Mouse (Mus musculus) erythroblast, embryonic 14.5 days (primary cell): ENCODE measurements around the gene Mcf2l. TPM values are rescaled to one million over a fixed set of nuclear protein-coding genes. Genes with fewer than 3 reads are reported as not detected.

Source experiments
- H3K27me3 ChIP-seq: 2 replicates; pipeline ENCODE4 v1.6.1; 2012; ENCODE audit warnings: inconsistent platforms; ENCODE audit not compliant: control insufficient read depth
- H3K36me3 ChIP-seq: 2 replicates; pipeline ENCODE4 v1.6.1; 2012; ENCODE audit warnings: mild to moderate bottlenecking, inconsistent platforms; ENCODE audit not compliant: control insufficient read depth
- H3K4me1 ChIP-seq: 2 replicates; pipeline ENCODE4 v1.6.1; 2012; ENCODE audit warnings: inconsistent platforms; ENCODE audit not compliant: control insufficient read depth
- H3K4me3 ChIP-seq: replicated peaks from 2 replicates; pipeline ENCODE3; 2012; ENCODE audit warnings: moderate library complexity, mild to moderate bottlenecking, inconsistent platforms
- H3K9me3 ChIP-seq: 2 replicates; pipeline ENCODE4 v1.6.1; 2012; ENCODE audit warnings: low read length, inconsistent platforms, mixed read lengths; ENCODE audit not compliant: control insufficient read depth
- GATA1 ChIP-seq: IDR thresholded peaks from 2 replicates; pipeline ENCODE4 v1.6.1; 2012; ENCODE audit warnings: low read length, inconsistent platforms, mixed read lengths
- TAL1 ChIP-seq: IDR thresholded peaks from 3 replicates; pipeline ENCODE4 v1.6.1; 2012; ENCODE audit warnings: low read length, inconsistent platforms, mixed read lengths
- polyA plus RNA-seq: library from polyadenylated mRNA; stranded (reverse); fragments of >175 nt; gene quantifications from 2 replicates; pipeline ENCODE4 v1.2.3, GENCODE M21; 2012

The Mcf2l gene
- polyA plus RNA-seq, 1 experiment: 0.05 TPM

DNA sequence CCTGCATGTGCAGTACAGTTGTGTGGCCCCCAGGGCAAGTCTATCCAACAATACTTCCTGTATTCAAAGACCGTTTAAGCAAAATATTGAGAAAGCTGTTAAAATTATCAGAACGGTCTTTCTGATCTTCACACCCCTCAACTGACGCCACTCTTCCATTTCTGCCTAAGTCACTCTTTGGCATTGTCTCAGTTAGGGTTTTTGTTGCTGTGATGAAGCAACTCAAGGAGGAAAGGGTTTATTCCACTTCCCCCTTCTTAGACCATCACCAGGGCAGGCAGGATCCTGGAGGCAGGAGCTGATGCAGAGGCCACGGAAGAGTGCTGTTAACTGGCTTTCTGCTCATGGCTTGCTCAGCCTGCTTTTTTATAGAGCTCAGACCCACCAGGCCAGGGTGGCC, 82.3 kb downstream of the Mcf2l start:
- Histone ChIP-seq H3K4me3 (no peak overlapping the region), H3K36me3 (no peaks in the 10 kb centered on the region), H3K27me3 (no peaks in the 10 kb centered on the region), H3K4me1 (no peaks in the 10 kb centered on the region), H3K9me3 (no peaks in the 10 kb centered on the region)
- TF ChIP-seq TAL1 (no peak), GATA1 (no peak)

GRCm38 (mm10) chr8:12956941-12957340, 83.3 kb downstream of the Mcf2l start:
- Histone ChIP-seq H3K4me1 (no peaks in the 10 kb centered on the region), H3K9me3 (no peaks in the 10 kb centered on the region), H3K36me3 (no peaks in the 10 kb centered on the region), H3K4me3 (no peak overlapping the region), H3K27me3 (no peaks in the 10 kb centered on the region)
- no peak for TF ChIP-seq TAL1
- no peak for TF ChIP-seq GATA1

- Histone ChIP-seq H3K9me3 (no peaks in the 10 kb centered on the region), H3K4me3 (no peak overlapping the region), H3K36me3 (no peaks in the 10 kb centered on the region), H3K4me1 (no peaks in the 10 kb centered on the region), H3K27me3 (no peaks in the 10 kb centered on the region)
- TF ChIP-seq TAL1 (no peak), GATA1 (no peak)
Measured at GRCm38 (mm10) chr8:12957419-12957818, 83.8 kb downstream of the Mcf2l start.

DNA sequence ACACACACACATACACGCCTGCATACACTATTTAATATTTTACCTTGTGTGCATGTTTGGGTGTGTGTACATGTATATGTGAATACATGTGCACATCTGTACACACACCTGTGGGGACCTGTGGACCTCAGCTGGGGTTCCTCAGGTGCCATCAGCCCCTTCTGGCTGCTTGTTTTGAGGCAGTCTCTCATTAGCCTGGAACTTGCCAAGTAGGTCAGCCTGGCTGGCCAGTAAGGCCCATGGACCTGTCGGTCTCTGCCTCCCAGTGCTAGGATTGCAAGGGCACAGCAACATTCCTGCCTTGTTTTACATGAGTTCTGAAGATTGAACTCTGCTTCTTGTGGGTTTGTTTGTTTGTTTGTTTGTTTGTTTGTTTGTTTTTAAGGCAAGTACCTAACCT, 87.0 kb downstream of the Mcf2l start:
- TF ChIP-seq GATA1 (no peak), TAL1 (no peak)
- no peaks in the 10 kb centered on the region for H3K36me3 ChIP-seq
- H3K4me3 ChIP-seq: no peak overlapping the region
- no peaks in the 10 kb centered on the region for H3K4me1 ChIP-seq
- H3K9me3 ChIP-seq: no peaks in the 10 kb centered on the region
- H3K27me3 ChIP-seq: no peaks in the 10 kb centered on the region

DNA sequence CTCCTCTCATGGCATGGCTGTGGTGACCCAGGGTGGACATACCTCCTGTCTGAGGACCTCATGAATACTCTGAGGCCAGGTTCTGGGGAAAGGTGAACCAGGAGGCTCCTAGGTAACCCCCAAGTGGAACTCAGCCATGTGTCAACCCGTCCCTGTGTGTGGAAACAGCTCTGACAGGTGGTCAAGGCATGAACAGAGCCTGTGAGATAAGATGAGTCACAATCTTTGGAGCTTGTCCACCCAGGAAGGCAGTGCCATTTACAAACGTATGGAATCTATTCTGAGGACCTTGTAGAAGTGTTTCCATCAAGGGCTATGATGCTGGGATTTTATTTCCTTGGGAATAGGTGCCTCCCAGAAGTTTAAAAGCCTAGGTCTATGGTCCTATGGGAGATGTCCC, 87.6 kb downstream of the Mcf2l start:
- H3K36me3 ChIP-seq: no peaks in the 10 kb centered on the region
- H3K27me3 ChIP-seq: no peaks in the 10 kb centered on the region
- no peaks in the 10 kb centered on the region for H3K9me3 ChIP-seq
- H3K4me1 ChIP-seq: no peaks in the 10 kb centered on the region
- TF ChIP-seq GATA1 (no peak), TAL1 (no peak)
- no peak overlapping the region for H3K4me3 ChIP-seq

GRCm38 (mm10) chr8:12961821-12962534, 88.4 kb downstream of the Mcf2l start:
- H3K9me3 ChIP-seq: no peaks in the 10 kb centered on the region
- H3K4me1 ChIP-seq: no peaks in the 10 kb centered on the region
- no peaks in the 10 kb centered on the region for H3K27me3 ChIP-seq
- H3K36me3 ChIP-seq: no peaks in the 10 kb centered on the region
- TF ChIP-seq GATA1 (no peak), TAL1 (no peak)
- no peak overlapping the region for H3K4me3 ChIP-seq

- TF ChIP-seq GATA1 (no peak), TAL1 (no peak)
- Histone ChIP-seq H3K4me1 (no peaks in the 10 kb centered on the region), H3K9me3 (no peaks in the 10 kb centered on the region), H3K27me3 (no peaks in the 10 kb centered on the region), H3K4me3 (no peak overlapping the region), H3K36me3 (no peaks in the 10 kb centered on the region)
Measured at GRCm38 (mm10) chr8:12962541-12963380, 89.2 kb downstream of the Mcf2l start.

DNA sequence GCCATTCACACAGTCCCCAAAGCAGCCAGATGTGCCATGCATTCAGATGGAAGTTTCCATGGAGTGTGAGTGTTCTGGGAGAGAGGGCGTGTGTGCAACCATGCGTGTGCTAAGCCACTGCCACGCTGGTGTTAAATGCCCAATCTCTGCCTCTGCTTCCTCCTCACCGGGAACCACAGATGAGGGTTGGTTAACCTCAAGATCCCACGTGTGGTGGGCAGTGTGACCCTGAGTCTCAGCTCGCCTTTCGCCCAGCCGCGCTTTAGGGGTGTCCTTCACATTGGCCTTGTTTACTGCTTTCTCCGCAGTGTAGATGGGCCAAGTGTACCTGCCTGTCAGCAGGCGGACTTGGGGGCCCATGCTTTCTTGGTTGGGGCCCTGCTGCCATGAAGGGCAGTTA, 102.7 kb downstream of the Mcf2l start:
- no peaks in the 10 kb centered on the region for H3K4me1 ChIP-seq
- no peak overlapping the region for H3K4me3 ChIP-seq
- no peaks in the 10 kb centered on the region for H3K9me3 ChIP-seq
- no peak for TF ChIP-seq GATA1
- no peak for TF ChIP-seq TAL1
- peaks cover 7% of the 10 kb centered on the region for H3K27me3 ChIP-seq
- H3K36me3 ChIP-seq: no peaks in the 10 kb centered on the region

- Histone ChIP-seq H3K4me1 (no peaks in the 10 kb centered on the region), H3K4me3 (no peak overlapping the region), H3K27me3 (peaks cover 7% of the 10 kb centered on the region), H3K9me3 (no peaks in the 10 kb centered on the region), H3K36me3 (no peaks in the 10 kb centered on the region)
- TF ChIP-seq TAL1 (no peak), GATA1 (no peak)
Measured at GRCm38 (mm10) chr8:12976723-12977122, 103.1 kb downstream of the Mcf2l start.
